Mouse (Mus musculus) neural tube, embryonic 14.5 days (tissue): ENCODE measurements around the gene Lamp2. TPM values are rescaled to one million over a fixed set of nuclear protein-coding genes. Genes with fewer than 3 reads are reported as not detected.

Experiments used
- ATAC-seq: fragments of 200-750 bp; cut with Nextera tagmentation; 2 replicates; pipeline ENCODE4 v1.8.0; 2017; ENCODE audit warnings: low read depth, mild to moderate bottlenecking, moderate TSS enrichment, moderate library complexity
- H3K27ac ChIP-seq: fragments of 300-500 bp; sonication (generic); 2 replicates; pipeline ENCODE4 v1.5.1; 2014; ENCODE audit warnings: low read depth, mild to moderate bottlenecking, control low read depth, low read length, moderate library complexity, mixed read lengths
- H3K27me3 ChIP-seq: fragments of 300-500 bp; sonication (generic); 2 replicates; pipeline ENCODE4 v1.6.1; 2014; ENCODE audit warnings: low read length; ENCODE audit not compliant: control insufficient read depth, insufficient read depth
- H3K36me3 ChIP-seq: fragments of 300-500 bp; sonication (generic); 2 replicates; pipeline ENCODE4 v1.6.1; 2014; ENCODE audit warnings: low read length, mixed read lengths; ENCODE audit not compliant: control insufficient read depth, insufficient read depth
- H3K4me1 ChIP-seq: fragments of 300-500 bp; sonication (generic); 2 replicates; pipeline ENCODE4 v1.6.1; 2014; ENCODE audit warnings: low read length; ENCODE audit not compliant: control insufficient read depth, insufficient read depth
- H3K4me2 ChIP-seq: fragments of 300-500 bp; sonication (generic); 2 replicates; pipeline ENCODE4 v1.6.1; 2014; ENCODE audit warnings: mild to moderate bottlenecking, low read depth, low read length, control low read depth
- H3K4me3 ChIP-seq: fragments of 300-500 bp; sonication (generic); 2 replicates; pipeline ENCODE4 v1.5.1; 2014; ENCODE audit warnings: low read depth, low read length, control low read depth, mixed read lengths
- H3K9ac ChIP-seq: fragments of 300-500 bp; sonication (generic); replicated peaks from 2 replicates; pipeline ENCODE4 v1.6.1; 2014; ENCODE audit warnings: low read depth, mild to moderate bottlenecking, control low read depth, low read length, mixed read lengths
- H3K9me3 ChIP-seq: fragments of 300-500 bp; sonication (generic); 2 replicates; pipeline ENCODE4 v1.6.1; 2016; ENCODE audit warnings: low read length; ENCODE audit not compliant: control insufficient read depth
- WGBS: fragments of 180-500 bp; shearing (Covaris S2); extraction: QIAGEN DNeasy Blood & Tissue Kit; methylation state at CpG from one replicate; pipeline ENCODE4 v1.1.7; 2014; 5-methylcytosine and 5-hydroxymethylcytosine counted together
- polyA plus RNA-seq: library from polyadenylated mRNA; unstranded; fragments of >200 nt; fragmentation: Nextera tagmentation; extraction: Ambion mirVana; gene quantifications from 2 replicates; pipeline ENCODE4 v1.2.1, GENCODE M21; 2014

The Lamp2 gene
- polyA plus RNA-seq, 1 experiment from 2014 or later, result 61.4 TPM

- no peak overlapping the region for H3K9ac ChIP-seq
- no peaks in the 10 kb centered on the region for H3K36me3 ChIP-seq
- no peaks in the 10 kb centered on the region for H3K4me1 ChIP-seq
- WGBS, result 90% methylated on average over 5 of the region's 5 CpGs
- H3K9me3 ChIP-seq, result no peaks in the 10 kb centered on the region
- H3K4me3 ChIP-seq, result no peak overlapping the region
- H3K27ac ChIP-seq, result no peak overlapping the region
- H3K4me2 ChIP-seq, result no peak overlapping the region
- ATAC-seq, result no peak
- no peaks in the 10 kb centered on the region for H3K27me3 ChIP-seq
Measured at GRCm38 (mm10) chrX:38462101-38462500, 5.8 kb upstream of the Lamp2 start.

GRCm38 (mm10) chrX:38460887-38461286 lies 4.6 kb upstream of the Lamp2 start:
- Histone ChIP-seq H3K4me2 (no peak overlapping the region), H3K9me3 (no peaks in the 10 kb centered on the region), H3K4me3 (no peak overlapping the region), H3K4me1 (no peaks in the 10 kb centered on the region), H3K36me3 (no peaks in the 10 kb centered on the region), H3K27me3 (no peaks in the 10 kb centered on the region), H3K9ac (no peak overlapping the region), H3K27ac (no peak overlapping the region)
- WGBS, result 69% methylated on average over 3 of the region's 3 CpGs
- ATAC-seq, result no peak

GRCm38 (mm10) chrX:38459076-38459475 lies 2.8 kb upstream of the Lamp2 start:
- Histone ChIP-seq H3K36me3 (no peaks in the 10 kb centered on the region), H3K27me3 (no peaks in the 10 kb centered on the region), H3K4me3 (no peak overlapping the region), H3K27ac (no peak overlapping the region), H3K4me1 (no peaks in the 10 kb centered on the region), H3K9me3 (no peaks in the 10 kb centered on the region), H3K9ac (no peak overlapping the region), H3K4me2 (no peak overlapping the region)
- no peak for ATAC-seq
- WGBS, result 80% methylated on average over 8 of the region's 8 CpGs

GRCm38 (mm10) chrX:38456635-38457006 lies 367 bp upstream of the Lamp2 start:
- Histone ChIP-seq H3K4me1 (no peaks in the 10 kb centered on the region), H3K9ac (no peak overlapping the region; the same call in 1 of the 2 replicates), H3K4me2 (no peak overlapping the region), H3K4me3 (no peak overlapping the region), H3K9me3 (no peaks in the 10 kb centered on the region), H3K36me3 (no peaks in the 10 kb centered on the region), H3K27ac (no peak overlapping the region), H3K27me3 (no peaks in the 10 kb centered on the region)
- ATAC-seq, result peak; percentile 4; the same call in 1 of the 2 replicates
- 36% methylated on average over 3 of the region's 3 CpGs for WGBS

GRCm38 (mm10) chrX:38455474-38455873 lies 780 bp downstream of the Lamp2 start:
- WGBS, result 21% methylated on average over 7 of the region's 7 CpGs
- peak overlapping the region; percentile 52 for H3K4me3 ChIP-seq

GRCm38 (mm10) chrX:38454900-38455299 lies 1.4 kb downstream of the Lamp2 start:
- Histone ChIP-seq H3K27ac (no peak overlapping the region), H3K27me3 (no peaks in the 10 kb centered on the region), H3K9me3 (no peaks in the 10 kb centered on the region), H3K4me1 (no peaks in the 10 kb centered on the region), H3K4me3 (peak overlapping the region; percentile 52; the same call in 1 of the 2 replicates), H3K4me2 (peak overlapping the region; percentile 57; the same call in 1 of the 2 replicates), H3K36me3 (no peaks in the 10 kb centered on the region), H3K9ac (no peak overlapping the region)
- ATAC-seq, result no peak
- WGBS, result 50% methylated on average over 2 of the region's 2 CpGs

More at GRCm38 (mm10) chrX:38455474-38455873, 780 bp downstream of the Lamp2 start:
- Histone ChIP-seq H3K4me2 (peak overlapping the region; percentile 57), H3K4me1 (no peaks in the 10 kb centered on the region), H3K36me3 (no peaks in the 10 kb centered on the region), H3K27ac (no peak overlapping the region), H3K27me3 (no peaks in the 10 kb centered on the region), H3K9me3 (no peaks in the 10 kb centered on the region), H3K9ac (peak overlapping the region; percentile 50)
- ATAC-seq, result peak; percentile 22; the same call in 1 of the 2 replicates

- Histone ChIP-seq H3K27me3 (no peaks in the 10 kb centered on the region), H3K4me2 (no peak overlapping the region), H3K4me3 (no peak overlapping the region), H3K4me1 (no peaks in the 10 kb centered on the region), H3K36me3 (no peaks in the 10 kb centered on the region), H3K9ac (no peak overlapping the region), H3K9me3 (no peaks in the 10 kb centered on the region), H3K27ac (no peak overlapping the region)
- 92% methylated on average over 5 of the region's 5 CpGs for WGBS
- no peak for ATAC-seq
Measured at GRCm38 (mm10) chrX:38453924-38454323, 2.3 kb downstream of the Lamp2 start.

- 75% methylated on average over 6 of the region's 6 CpGs for WGBS
- Histone ChIP-seq H3K9me3 (no peaks in the 10 kb centered on the region), H3K27me3 (no peaks in the 10 kb centered on the region), H3K27ac (no peak overlapping the region), H3K36me3 (no peaks in the 10 kb centered on the region), H3K4me3 (no peak overlapping the region), H3K4me2 (no peak overlapping the region), H3K4me1 (no peaks in the 10 kb centered on the region), H3K9ac (no peak overlapping the region)
- no peak for ATAC-seq
Measured at GRCm38 (mm10) chrX:38450476-38450875, 5.8 kb downstream of the Lamp2 start.

GRCm38 (mm10) chrX:38445705-38446104 lies 10.5 kb downstream of the Lamp2 start:
- H3K36me3 ChIP-seq, result no peaks in the 10 kb centered on the region
- H3K27ac ChIP-seq, result no peak overlapping the region
- no peak overlapping the region for H3K9ac ChIP-seq
- no peak for ATAC-seq
- 86% methylated on average over 1 of the region's 1 CpGs for WGBS
- H3K27me3 ChIP-seq, result no peaks in the 10 kb centered on the region
- H3K4me2 ChIP-seq, result no peak overlapping the region
- H3K4me1 ChIP-seq, result no peaks in the 10 kb centered on the region
- no peak overlapping the region for H3K4me3 ChIP-seq
- no peaks in the 10 kb centered on the region for H3K9me3 ChIP-seq
